Mouse (Mus musculus) neural tube, embryonic 15.5 days (tissue): Measurements from ENCODE around the gene Mum1. TPM values are rescaled to one million over a fixed set of nuclear protein-coding genes. Genes with fewer than 3 reads are reported as not detected.

Experiments
- ATAC-seq: fragments of 200-750 bp; cut with Nextera tagmentation; 2 replicates; pipeline ENCODE4 v1.8.0; 2017; ENCODE audit warnings: mild to moderate bottlenecking, moderate TSS enrichment, moderate library complexity; ENCODE audit not compliant: low FRiP score
- H3K27ac ChIP-seq: fragments of 300-500 bp; sonication (generic); replicated peaks from 2 replicates; pipeline ENCODE4 v1.5.1; 2015; ENCODE audit warnings: mild to moderate bottlenecking, inconsistent platforms
- H3K27me3 ChIP-seq: fragments of 300-500 bp; sonication (generic); replicated peaks from 2 replicates; pipeline ENCODE4 v1.6.1; 2015; ENCODE audit warnings: inconsistent platforms
- H3K36me3 ChIP-seq: fragments of 300-500 bp; sonication (generic); 2 replicates; pipeline ENCODE4 v1.6.1; 2015; ENCODE audit warnings: inconsistent platforms
- H3K4me1 ChIP-seq: fragments of 300-500 bp; sonication (generic); 2 replicates; pipeline ENCODE4 v1.6.1; 2015; ENCODE audit warnings: inconsistent platforms
- H3K4me2 ChIP-seq: fragments of 300-500 bp; sonication (generic); 2 replicates; pipeline ENCODE4 v1.6.1; 2015; ENCODE audit warnings: inconsistent platforms, mild to moderate bottlenecking, moderate library complexity
- H3K4me3 ChIP-seq: fragments of 300-500 bp; sonication (generic); replicated peaks from 2 replicates; pipeline ENCODE4 v1.5.1; 2015; ENCODE audit warnings: mild to moderate bottlenecking, inconsistent platforms
- H3K9ac ChIP-seq: fragments of 300-500 bp; sonication (generic); replicated peaks from 2 replicates; pipeline ENCODE4 v1.6.1; 2015; ENCODE audit warnings: mild to moderate bottlenecking, inconsistent platforms
- H3K9me3 ChIP-seq: fragments of 300-500 bp; sonication (generic); replicated peaks from 2 replicates; pipeline ENCODE4 v1.6.1; 2016; ENCODE audit warnings: inconsistent platforms
- WGBS: fragments of 180-500 bp; shearing (Covaris S2); methylation state at CpG from one replicate; pipeline ENCODE4 v1.1.7; 2015; ENCODE audit warnings: mixed read lengths; 5-methylcytosine and 5-hydroxymethylcytosine counted together
- polyA plus RNA-seq: library from polyadenylated mRNA; unstranded; fragments of >200 nt; fragmentation: Nextera tagmentation; extraction: Ambion mirVana; gene quantifications from 2 replicates; pipeline ENCODE4 v1.2.1, GENCODE M21; 2015

Gene Mum1
- polyA plus RNA-seq, result 46.8 and 49.6 TPM in 2 replicates

DNA sequence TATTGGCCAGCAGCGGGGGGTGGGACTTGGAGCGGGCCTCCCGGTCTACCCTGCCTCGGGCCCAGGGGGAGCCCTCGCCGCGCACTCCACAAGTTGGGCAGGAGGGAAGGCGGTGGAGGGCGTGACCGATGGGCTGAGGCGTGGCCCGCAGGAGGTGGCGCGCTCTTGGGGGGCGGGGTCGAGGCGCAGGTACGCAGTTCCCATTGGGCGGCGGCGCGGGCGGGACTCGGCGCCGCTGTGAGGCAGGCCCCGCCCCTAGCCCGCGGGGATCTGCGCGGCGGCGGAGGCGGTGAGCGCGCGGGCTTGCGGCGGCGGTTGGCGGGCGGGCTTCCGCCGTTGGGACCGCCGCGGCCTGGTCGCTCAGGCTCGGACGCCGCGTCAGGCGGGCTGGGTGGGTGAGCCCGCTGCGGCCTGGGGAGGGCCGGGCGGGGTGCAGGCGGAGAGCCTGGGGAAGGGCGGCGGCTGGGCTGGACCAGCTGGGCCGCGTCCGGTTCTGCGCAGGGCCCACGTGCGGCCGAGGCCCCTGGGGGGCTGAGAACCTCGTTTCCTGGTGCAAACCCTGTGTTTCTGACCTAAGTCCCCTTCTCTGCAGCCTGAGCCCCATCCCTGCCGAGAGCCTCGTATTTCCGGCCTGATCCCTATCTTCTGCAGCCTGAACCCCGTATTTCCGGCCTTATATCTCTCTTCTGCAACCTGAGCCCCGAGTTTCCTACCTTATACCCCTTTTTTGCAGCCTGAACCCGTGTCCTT, at the start of gene Mum1:
Gene Mum1 (plus strand): TSS at position 19 of the 750 bp plus-strand sequence.
- 1% methylated on average over 65 of the region's 75 CpGs for WGBS
- peak; percentile 96 for ATAC-seq

DNA sequence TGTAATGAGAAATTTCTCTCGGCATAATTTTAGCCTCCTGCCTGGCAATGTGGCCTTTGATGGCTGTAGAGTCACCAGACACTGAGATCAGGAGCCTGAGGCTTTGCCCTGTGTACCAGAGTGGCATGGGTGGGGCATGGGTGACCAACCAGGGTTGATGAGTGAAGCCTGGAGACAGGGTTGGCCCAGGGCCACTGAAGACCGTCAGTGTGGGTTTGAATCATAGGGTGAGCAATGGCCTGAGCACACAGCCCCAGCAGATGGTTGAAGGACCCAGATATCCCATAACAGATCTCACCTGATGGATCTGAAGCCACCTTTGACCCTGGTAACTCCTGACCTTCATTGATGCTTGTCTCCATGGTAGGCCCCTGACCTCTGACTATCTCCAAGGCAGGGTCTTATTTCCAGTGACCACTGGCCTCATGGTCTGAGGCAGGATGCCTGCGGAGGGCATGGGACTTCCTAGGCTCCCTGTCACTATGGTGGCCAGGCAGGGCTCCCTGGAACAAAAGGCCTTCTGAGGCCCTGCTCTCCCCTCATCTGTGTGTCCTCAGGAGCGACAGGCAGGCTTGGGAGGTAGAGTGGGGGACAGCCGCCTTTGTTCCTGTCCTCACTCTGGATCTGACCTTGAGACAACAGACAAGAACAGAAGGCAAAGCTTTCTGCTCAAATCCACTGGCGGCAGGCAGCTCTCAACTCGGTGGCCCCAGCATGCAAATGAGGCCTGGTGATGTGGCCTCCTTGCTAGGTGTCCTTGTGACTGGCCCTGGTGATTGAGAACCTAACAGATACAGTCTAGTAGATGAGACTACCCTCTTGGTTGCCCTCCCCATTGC, 48.6 kb upstream of the Mum1 start:
- peaks cover 49% of the 10 kb centered on the region for H3K4me1 ChIP-seq
- H3K27ac ChIP-seq, result no peak overlapping the region
- peaks cover 4% of the 10 kb centered on the region; the same call in 1 of the 2 replicates for H3K36me3 ChIP-seq
- no peak overlapping the region for H3K9ac ChIP-seq
- 66% methylated on average over 7 of the region's 7 CpGs for WGBS
- H3K9me3 ChIP-seq, result no peaks in the 10 kb centered on the region
- ATAC-seq, result no peak
- H3K4me3 ChIP-seq, result no peak overlapping the region
- no peak overlapping the region for H3K4me2 ChIP-seq
- H3K27me3 ChIP-seq, result no peaks in the 10 kb centered on the region

More for the DNA sequence above, at the start of gene Mum1:
- Histone ChIP-seq H3K27ac (peak within 1 kb of the TSS; percentile 97), H3K9ac (peak within 1 kb of the TSS; percentile 97), H3K4me2 (peak within 1 kb of the TSS; percentile 89), H3K27me3 (no peaks in the 10 kb centered on the region), H3K4me1 (peaks cover 50% of the 10 kb centered on the region), H3K36me3 (peaks cover 13% of the 10 kb centered on the region), H3K4me3 (peak within 1 kb of the TSS; percentile 75), H3K9me3 (no peaks in the 10 kb centered on the region)

GRCm38 (mm10) chr10:80179068-80180051, 46.9 kb upstream of the Mum1 start, which contains the start of gene Efna2:
Gene Efna2 (plus strand): TSS chr10:80179482.
- peak within 1 kb of the TSS; percentile 91 for H3K9ac ChIP-seq
- H3K27ac ChIP-seq, result peak within 1 kb of the TSS; percentile 80
- no peaks in the 10 kb centered on the region for H3K27me3 ChIP-seq
- no peaks in the 10 kb centered on the region for H3K9me3 ChIP-seq
- ATAC-seq, result peak; percentile 66
- H3K4me1 ChIP-seq, result peaks cover 41% of the 10 kb centered on the region
- H3K4me3 ChIP-seq, result peak within 1 kb of the TSS; percentile 82
- peak within 1 kb of the TSS; percentile 81 for H3K4me2 ChIP-seq
- H3K36me3 ChIP-seq, result peaks cover 4% of the 10 kb centered on the region; the same call in 1 of the 2 replicates
- WGBS, result 2% methylated on average over 71 of the region's 106 CpGs

GRCm38 (mm10) chr10:80180288-80180687, 45.9 kb upstream of the Mum1 start:
- 53% methylated on average over 6 of the region's 6 CpGs for WGBS
- ATAC-seq, result no peak
- no peaks in the 10 kb centered on the region for H3K27me3 ChIP-seq
- H3K9me3 ChIP-seq, result no peaks in the 10 kb centered on the region
- H3K4me1 ChIP-seq, result peaks cover 39% of the 10 kb centered on the region
- peak overlapping the region; percentile 82 for H3K4me3 ChIP-seq
- no peak overlapping the region for H3K27ac ChIP-seq
- H3K36me3 ChIP-seq, result peaks cover 4% of the 10 kb centered on the region; the same call in 1 of the 2 replicates
- peak overlapping the region; percentile 81 for H3K4me2 ChIP-seq
- H3K9ac ChIP-seq, result peak overlapping the region; percentile 91

DNA sequence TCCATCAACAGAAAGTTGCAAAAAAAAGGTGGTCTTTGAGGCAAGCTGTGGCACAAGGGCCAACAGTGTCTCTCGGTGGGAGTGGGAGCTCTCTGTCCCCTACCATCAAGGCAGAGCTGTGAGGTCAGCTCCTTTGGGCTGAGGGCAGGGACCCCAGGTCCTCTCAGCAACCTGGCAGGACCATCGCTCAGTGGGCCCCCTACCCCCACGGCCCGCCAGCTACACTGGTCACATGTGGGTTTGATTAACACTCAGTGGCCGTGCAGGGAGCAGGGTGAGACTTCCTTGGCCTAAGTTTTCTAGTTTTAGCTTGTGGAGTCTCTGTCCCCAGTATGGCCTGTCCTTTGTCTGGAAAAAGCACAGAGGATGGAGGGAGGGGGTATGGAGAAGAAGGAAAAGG, 45.4 kb upstream of the Mum1 start:
- Histone ChIP-seq H3K36me3 (peaks cover 4% of the 10 kb centered on the region; the same call in 1 of the 2 replicates), H3K9me3 (no peaks in the 10 kb centered on the region), H3K4me3 (peak overlapping the region; percentile 82), H3K9ac (peak overlapping the region; percentile 91), H3K27ac (peak overlapping the region; percentile 23; the same call in 1 of the 2 replicates), H3K4me1 (peaks cover 36% of the 10 kb centered on the region), H3K27me3 (no peaks in the 10 kb centered on the region), H3K4me2 (peak overlapping the region; percentile 81)
- no peak for ATAC-seq
- WGBS, result 53% methylated on average over 5 of the region's 5 CpGs

GRCm38 (mm10) chr10:80182547-80182946, 43.7 kb upstream of the Mum1 start:
- WGBS, result 92% methylated on average over 7 of the region's 7 CpGs
- Histone ChIP-seq H3K4me1 (peaks cover 32% of the 10 kb centered on the region), H3K9me3 (no peaks in the 10 kb centered on the region), H3K4me2 (no peak overlapping the region), H3K27me3 (no peaks in the 10 kb centered on the region), H3K9ac (no peak overlapping the region), H3K36me3 (peaks cover 11% of the 10 kb centered on the region), H3K27ac (no peak overlapping the region), H3K4me3 (no peak overlapping the region)
- no peak for ATAC-seq

- no peak overlapping the region for H3K4me3 ChIP-seq
- H3K27me3 ChIP-seq, result 0 out of 2 replicates have a peak, but pooled peaks cover 3% of the 10 kb centered on the region
- WGBS, result 31% methylated on average over 27 of the region's 27 CpGs
These were observed 39.6 kb upstream of the Mum1 start for GRCm38 (mm10) chr10:80186649-80187048.

DNA sequence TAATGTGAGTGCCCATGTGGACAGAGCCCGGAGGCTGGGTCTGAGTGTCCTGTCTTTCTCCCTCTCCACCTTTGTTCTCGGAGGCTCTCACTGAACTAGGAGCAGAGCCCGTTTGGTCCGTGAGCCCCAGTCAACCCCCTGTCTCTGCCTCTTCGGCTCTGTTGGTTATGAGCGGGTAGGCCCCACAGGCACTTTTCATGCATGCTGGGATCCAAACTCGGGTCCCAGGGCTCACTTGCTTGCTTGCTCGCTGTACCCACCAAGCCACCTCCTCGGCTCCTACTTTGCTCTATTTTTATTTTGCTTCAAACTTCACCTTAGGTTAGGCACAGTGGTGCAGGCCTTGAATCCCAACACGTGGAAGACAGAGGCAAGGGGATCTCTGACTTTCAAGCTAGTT, 38.5 kb upstream of the Mum1 start:
- peaks cover 20% of the 10 kb centered on the region for H3K36me3 ChIP-seq
- no peaks in the 10 kb centered on the region for H3K9me3 ChIP-seq
- 90% methylated on average over 10 of the region's 10 CpGs for WGBS
- H3K27ac ChIP-seq, result no peak overlapping the region
- H3K4me3 ChIP-seq, result no peak overlapping the region
- peaks cover 15% of the 10 kb centered on the region for H3K4me1 ChIP-seq
- H3K4me2 ChIP-seq, result no peak overlapping the region
- no peak for ATAC-seq
- 0 out of 2 replicates have a peak, but pooled peaks cover 3% of the 10 kb centered on the region for H3K27me3 ChIP-seq
- no peak overlapping the region for H3K9ac ChIP-seq

More at GRCm38 (mm10) chr10:80186649-80187048, 39.6 kb upstream of the Mum1 start:
- Histone ChIP-seq H3K9ac (no peak overlapping the region), H3K27ac (no peak overlapping the region), H3K9me3 (no peaks in the 10 kb centered on the region), H3K4me2 (no peak overlapping the region), H3K4me1 (peaks cover 24% of the 10 kb centered on the region), H3K36me3 (peaks cover 24% of the 10 kb centered on the region)
- ATAC-seq, result no peak

DNA sequence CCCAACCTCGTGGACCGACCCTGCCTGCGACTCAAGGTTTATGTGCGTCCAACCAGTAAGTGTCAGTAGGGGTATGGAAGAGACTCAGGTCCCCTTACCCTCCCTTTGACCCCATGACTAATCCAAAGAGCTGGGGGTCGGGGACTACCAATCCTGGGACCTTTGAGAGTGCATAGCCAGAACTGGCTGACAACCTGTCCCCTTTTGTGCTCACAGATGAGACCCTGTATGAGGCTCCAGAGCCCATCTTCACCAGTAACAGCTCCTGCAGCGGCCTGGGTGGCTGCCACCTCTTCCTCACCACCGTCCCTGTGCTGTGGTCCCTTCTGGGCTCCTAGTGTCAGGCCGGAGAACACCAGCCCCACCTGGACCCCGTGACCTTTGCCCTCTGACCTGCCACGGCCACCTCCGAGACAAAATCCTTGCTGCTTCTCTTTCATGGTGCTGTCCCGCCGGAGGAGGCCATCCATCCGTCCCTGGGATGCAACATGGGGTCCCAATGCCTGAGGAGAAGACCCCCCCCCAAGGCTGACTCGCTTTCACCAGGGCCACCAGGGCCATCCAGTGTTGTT, 37.7 kb upstream of the Mum1 start:
- ATAC-seq, result no peak
- WGBS, result 76% methylated on average over 15 of the region's 15 CpGs
- no peak overlapping the region for H3K4me2 ChIP-seq
- no peak overlapping the region for H3K4me3 ChIP-seq
- H3K27ac ChIP-seq, result no peak overlapping the region
- peaks cover 20% of the 10 kb centered on the region for H3K36me3 ChIP-seq
- H3K4me1 ChIP-seq, result peaks cover 15% of the 10 kb centered on the region
- no peaks in the 10 kb centered on the region for H3K9me3 ChIP-seq
- H3K9ac ChIP-seq, result no peak overlapping the region
- H3K27me3 ChIP-seq, result 0 out of 2 replicates have a peak, but pooled peaks cover 3% of the 10 kb centered on the region

DNA sequence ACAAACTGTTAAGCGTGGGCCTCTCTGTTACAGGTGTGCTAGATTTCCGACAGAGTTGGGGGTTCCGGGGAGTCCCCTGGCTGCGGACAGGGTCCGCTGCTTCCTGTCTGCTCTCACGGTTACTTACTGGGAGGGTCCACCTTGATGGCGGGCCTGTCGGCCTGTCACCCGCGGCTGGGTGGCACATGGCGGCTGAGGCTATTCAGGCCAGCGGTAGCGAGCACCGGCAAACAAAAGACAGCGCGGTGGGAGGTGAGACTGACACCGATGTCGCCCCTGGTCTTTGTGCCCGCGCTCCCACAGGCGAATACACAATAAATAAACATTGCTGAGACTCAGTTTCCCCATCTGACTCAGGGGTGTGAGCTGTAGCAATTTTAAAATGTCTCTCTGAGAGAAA, 36.2 kb upstream of the Mum1 start:
- H3K27me3 ChIP-seq, result 0 out of 2 replicates have a peak, but pooled peaks cover 3% of the 10 kb centered on the region
- WGBS, result 5% methylated on average over 21 of the region's 21 CpGs
- H3K9me3 ChIP-seq, result no peaks in the 10 kb centered on the region
- H3K4me2 ChIP-seq, result peak overlapping the region; percentile 57
- H3K36me3 ChIP-seq, result peaks cover 20% of the 10 kb centered on the region
- H3K4me1 ChIP-seq, result peaks cover 15% of the 10 kb centered on the region
- peak overlapping the region; percentile 33 for H3K9ac ChIP-seq
- H3K4me3 ChIP-seq, result peak overlapping the region; percentile 35
- no peak for ATAC-seq
- peak overlapping the region; percentile 73 for H3K27ac ChIP-seq
